Mouse (Mus musculus) testis, adult 2 months (tissue): ENCODE results near the gene Cblb.

Experiments
- CTCF ChIP-seq: fragments of 200-500 bp; IDR thresholded peaks from 2 replicates; pipeline ENCODE4 v1.5.1; 2012; ENCODE audit warnings: low read depth, mild to moderate bottlenecking, inconsistent platforms, low read length, moderate library complexity; ENCODE audit not compliant: control insufficient read depth, insufficient read depth, insufficient replicate concordance
- POLR2A ChIP-seq: fragments of 200-500 bp; IDR thresholded peaks from 2 replicates; pipeline ENCODE4 v1.6.1; 2012; ENCODE audit warnings: low read depth, mild to moderate bottlenecking, inconsistent platforms, low read length, moderate library complexity; ENCODE audit not compliant: control insufficient read depth

- no peak for TF ChIP-seq CTCF
- TF ChIP-seq POLR2A, result no peak
Observed at GRCm38 (mm10) chr16:52076652-52077051, 45.6 kb downstream of the Cblb start.
